Mouse (Mus musculus) embryonic facial prominence, embryonic 15.5 days (tissue): ENCODE results near the gene Stmn1. TPM values are rescaled to one million over a fixed set of nuclear protein-coding genes. Genes with fewer than 3 reads are reported as not detected.

Experiments used
- ATAC-seq: fragments of 200-750 bp; cut with Nextera tagmentation; 2 replicates; pipeline ENCODE4 v1.8.0; 2017; ENCODE audit warnings: low read depth, moderate TSS enrichment; ENCODE audit not compliant: insufficient number of reproducible peaks, low FRiP score, low TSS enrichment
- H3K27ac ChIP-seq: fragments of 300-500 bp; sonication (generic); replicated peaks from 2 replicates; pipeline ENCODE4 v1.5.1; 2015; ENCODE audit warnings: mild to moderate bottlenecking, inconsistent platforms
- H3K27me3 ChIP-seq: fragments of 300-500 bp; sonication (generic); 2 replicates; pipeline ENCODE4 v1.6.1; 2015; ENCODE audit warnings: inconsistent platforms
- H3K36me3 ChIP-seq: fragments of 300-500 bp; sonication (generic); 2 replicates; pipeline ENCODE4 v1.6.1; 2015; ENCODE audit warnings: mild to moderate bottlenecking, inconsistent platforms
- H3K4me1 ChIP-seq: fragments of 300-500 bp; sonication (generic); 2 replicates; pipeline ENCODE4 v1.6.1; 2015; ENCODE audit warnings: inconsistent platforms
- H3K4me2 ChIP-seq: fragments of 300-500 bp; sonication (generic); replicated peaks from 2 replicates; pipeline ENCODE4 v1.6.1; 2015; ENCODE audit warnings: mild to moderate bottlenecking, inconsistent platforms
- H3K4me3 ChIP-seq: fragments of 300-500 bp; sonication (generic); replicated peaks from 2 replicates; pipeline ENCODE4 v1.5.1; 2015; ENCODE audit warnings: mild to moderate bottlenecking, inconsistent platforms
- H3K9ac ChIP-seq: fragments of 300-500 bp; sonication (generic); 2 replicates; pipeline ENCODE4 v1.6.1; 2015; ENCODE audit warnings: inconsistent platforms
- H3K9me3 ChIP-seq: fragments of 300-500 bp; sonication (generic); replicated peaks from 2 replicates; pipeline ENCODE4 v1.6.1; 2016; ENCODE audit warnings: inconsistent platforms
- WGBS: fragments of 180-500 bp; shearing (Covaris S2); methylation state at CpG from one replicate; pipeline ENCODE4 v1.1.7; 2015; 5-methylcytosine and 5-hydroxymethylcytosine counted together
- polyA plus RNA-seq: library from polyadenylated mRNA; unstranded; fragments of >200 nt; fragmentation: Nextera tagmentation; extraction: Ambion mirVana; gene quantifications from 2 replicates; pipeline ENCODE4 v1.2.1, GENCODE M21; 2015

Gene Stmn1
- polyA plus RNA-seq, 1 experiment from 2014 or later = 1,438 TPM

GRCm38 (mm10) chr4:134503686-134504357, 35.7 kb downstream of the Stmn1 start:
- ATAC-seq = no peak
- 75% methylated on average over 4 of the region's 4 CpGs for WGBS
- Histone ChIP-seq H3K4me1 (no peaks in the 10 kb centered on the region), H3K27me3 (no peaks in the 10 kb centered on the region), H3K9ac (no peak overlapping the region), H3K4me3 (no peak overlapping the region), H3K36me3 (peaks cover 5% of the 10 kb centered on the region; the same call in 1 of the 2 replicates), H3K4me2 (no peak overlapping the region), H3K27ac (no peak overlapping the region), H3K9me3 (no peaks in the 10 kb centered on the region)

- no peaks in the 10 kb centered on the region for H3K9me3 ChIP-seq
- no peak overlapping the region for H3K27ac ChIP-seq
- no peaks in the 10 kb centered on the region for H3K27me3 ChIP-seq
- no peak overlapping the region for H3K4me3 ChIP-seq
- WGBS = 86% methylated on average over 4 of the region's 4 CpGs
- ATAC-seq = no peak
- peaks cover 5% of the 10 kb centered on the region; the same call in 1 of the 2 replicates for H3K36me3 ChIP-seq
- no peak overlapping the region for H3K9ac ChIP-seq
- no peaks in the 10 kb centered on the region for H3K4me1 ChIP-seq
- H3K4me2 ChIP-seq = no peak overlapping the region
Observed at GRCm38 (mm10) chr4:134505303-134505789, 37.2 kb downstream of the Stmn1 start.

GRCm38 (mm10) chr4:134505966-134506594, 38.0 kb downstream of the Stmn1 start:
- no peak overlapping the region for H3K9ac ChIP-seq
- H3K36me3 ChIP-seq = peaks cover 5% of the 10 kb centered on the region; the same call in 1 of the 2 replicates
- no peak overlapping the region for H3K27ac ChIP-seq
- ATAC-seq = no peak
- WGBS = 73% methylated on average over 3 of the region's 4 CpGs
- no peaks in the 10 kb centered on the region for H3K9me3 ChIP-seq
- no peaks in the 10 kb centered on the region for H3K27me3 ChIP-seq
- no peak overlapping the region for H3K4me2 ChIP-seq
- H3K4me1 ChIP-seq = peaks cover 3% of the 10 kb centered on the region
- H3K4me3 ChIP-seq = no peak overlapping the region

- no peak for ATAC-seq
- Histone ChIP-seq H3K4me3 (no peak overlapping the region), H3K9ac (no peak overlapping the region), H3K9me3 (no peaks in the 10 kb centered on the region), H3K27me3 (no peaks in the 10 kb centered on the region), H3K27ac (no peak overlapping the region), H3K4me2 (no peak overlapping the region), H3K4me1 (peaks cover 9% of the 10 kb centered on the region), H3K36me3 (peaks cover 5% of the 10 kb centered on the region; the same call in 1 of the 2 replicates)
- WGBS = 86% methylated on average over 19 of the region's 19 CpGs
Observed at GRCm38 (mm10) chr4:134506713-134507112, 38.6 kb downstream of the Stmn1 start.

GRCm38 (mm10) chr4:134510396-134510795, 42.3 kb downstream of the Stmn1 start:
- H3K4me2 ChIP-seq = peak overlapping the region; percentile 95; the same call in 1 of the 2 replicates
- peaks cover 20% of the 10 kb centered on the region for H3K4me1 ChIP-seq
- no peak overlapping the region for H3K27ac ChIP-seq
- peaks cover 5% of the 10 kb centered on the region; the same call in 1 of the 2 replicates for H3K36me3 ChIP-seq
- 69% methylated on average over 4 of the region's 4 CpGs for WGBS
- H3K27me3 ChIP-seq = no peaks in the 10 kb centered on the region
- ATAC-seq = peak; percentile 21; the same call in 1 of the 2 replicates
- H3K9me3 ChIP-seq = no peaks in the 10 kb centered on the region
- peak overlapping the region; percentile 59; the same call in 1 of the 2 replicates for H3K4me3 ChIP-seq
- no peak overlapping the region for H3K9ac ChIP-seq

GRCm38 (mm10) chr4:134510845-134511411, 42.8 kb downstream of the Stmn1 start, which contains the start of gene Aunip:
Gene Aunip (plus strand): TSS chr4:134510999.
- Histone ChIP-seq H3K36me3 (peaks cover 5% of the 10 kb centered on the region; the same call in 1 of the 2 replicates), H3K4me3 (peak within 1 kb of the TSS; percentile 59), H3K27me3 (no peaks in the 10 kb centered on the region), H3K4me1 (peaks cover 20% of the 10 kb centered on the region), H3K9me3 (no peaks in the 10 kb centered on the region), H3K4me2 (peak within 1 kb of the TSS; percentile 95), H3K9ac (peak within 1 kb of the TSS; percentile 12), H3K27ac (peak within 1 kb of the TSS; percentile 60; the same call in 1 of the 2 replicates)
- peak; percentile 93 for ATAC-seq
- under 1% methylated on average over 42 of the region's 42 CpGs for WGBS

GRCm38 (mm10) chr4:134511730-134512129, 43.6 kb downstream of the Stmn1 start:
- no peak overlapping the region for H3K9ac ChIP-seq

GRCm38 (mm10) chr4:134512798-134513197, 44.7 kb downstream of the Stmn1 start:
- ATAC-seq = no peak
- no peak overlapping the region for H3K27ac ChIP-seq

More at GRCm38 (mm10) chr4:134511730-134512129, 43.6 kb downstream of the Stmn1 start:
- ATAC-seq = no peak
- Histone ChIP-seq H3K27ac (no peak overlapping the region), H3K27me3 (no peaks in the 10 kb centered on the region), H3K4me1 (peaks cover 22% of the 10 kb centered on the region), H3K9me3 (no peaks in the 10 kb centered on the region), H3K4me2 (peak overlapping the region; percentile 95), H3K4me3 (peak overlapping the region; percentile 59), H3K36me3 (peaks cover 5% of the 10 kb centered on the region; the same call in 1 of the 2 replicates)
- WGBS = 59% methylated on average over 6 of the region's 6 CpGs

GRCm38 (mm10) chr4:134514309-134514930, 46.3 kb downstream of the Stmn1 start:
- no peaks in the 10 kb centered on the region for H3K9me3 ChIP-seq
- 84% methylated on average over 11 of the region's 11 CpGs for WGBS
- no peak overlapping the region for H3K27ac ChIP-seq
- no peaks in the 10 kb centered on the region for H3K27me3 ChIP-seq
- H3K9ac ChIP-seq = no peak overlapping the region
- H3K4me1 ChIP-seq = peaks cover 33% of the 10 kb centered on the region
- no peak for ATAC-seq
- no peak overlapping the region for H3K4me2 ChIP-seq
- H3K36me3 ChIP-seq = no peaks in the 10 kb centered on the region
- no peak overlapping the region for H3K4me3 ChIP-seq

More at GRCm38 (mm10) chr4:134512798-134513197, 44.7 kb downstream of the Stmn1 start:
- Histone ChIP-seq H3K4me2 (peak overlapping the region; percentile 46), H3K27me3 (no peaks in the 10 kb centered on the region), H3K9ac (no peak overlapping the region), H3K4me1 (peaks cover 32% of the 10 kb centered on the region), H3K4me3 (peak overlapping the region; percentile 20), H3K9me3 (no peaks in the 10 kb centered on the region), H3K36me3 (0 out of 2 replicates have a peak, but pooled peaks cover 1% of the 10 kb centered on the region)
- 22% methylated on average over 15 of the region's 15 CpGs for WGBS

GRCm38 (mm10) chr4:134515614-134516013, 47.5 kb downstream of the Stmn1 start:
- Histone ChIP-seq H3K9ac (no peak overlapping the region), H3K4me1 (peaks cover 33% of the 10 kb centered on the region), H3K9me3 (no peaks in the 10 kb centered on the region), H3K27me3 (no peaks in the 10 kb centered on the region), H3K36me3 (no peaks in the 10 kb centered on the region), H3K27ac (no peak overlapping the region), H3K4me2 (no peak overlapping the region), H3K4me3 (no peak overlapping the region)
- ATAC-seq = no peak
- WGBS = 74% methylated on average over 7 of the region's 7 CpGs
